Mouse (Mus musculus) brain, embryonic 18.5 days (tissue): ENCODE measurements at regions not wholly inside any gene's neighbourhood (a gene's known extent, or its start where the extent isn't known, plus 50 kb on each side); places are given as distances from the start of the nearest gene placed in this dataset.

ENCODE experiments used
- DNase-seq: peaks from one replicate; pipeline ENCODE4 v3.0.0-alpha.2; 2012; ENCODE audit warnings: low read depth, low spot score

DNA sequence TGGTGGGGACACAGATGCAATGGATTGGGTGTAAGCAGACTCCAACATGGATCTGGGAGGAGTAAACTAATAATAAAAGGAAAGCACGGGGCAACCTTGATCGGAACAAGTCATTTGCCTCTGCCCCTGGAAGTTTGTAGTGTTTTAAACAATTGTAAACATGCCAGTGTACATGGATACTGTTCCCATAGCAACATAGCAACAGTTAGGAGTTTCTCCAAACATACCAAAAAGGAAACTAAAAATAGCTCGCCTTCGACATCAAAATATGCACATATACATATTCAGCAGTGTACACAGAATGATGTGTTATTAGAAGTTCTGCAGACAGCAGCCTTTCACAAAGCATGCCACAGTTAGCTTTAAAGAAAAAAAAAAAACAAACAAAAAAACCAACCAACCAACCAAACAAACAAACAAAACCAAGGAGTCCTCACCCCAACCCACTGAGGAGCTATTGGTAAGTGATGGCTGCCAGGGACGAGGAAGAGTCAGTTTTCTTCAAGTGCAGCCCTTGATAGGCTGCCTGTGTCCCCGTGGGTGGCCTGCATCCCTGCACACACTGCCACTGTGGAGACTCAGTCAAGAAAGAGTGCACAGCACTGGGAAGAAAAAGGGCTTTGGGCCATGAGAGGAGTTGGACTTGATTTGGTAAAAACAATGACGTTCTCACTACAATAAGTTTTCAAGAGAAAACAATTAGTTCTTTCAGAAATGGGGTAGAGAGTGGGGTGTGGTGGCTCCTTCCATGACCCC lies 54.8 kb upstream of the Peli1 start:
- no peak for DNase-seq

DNA sequence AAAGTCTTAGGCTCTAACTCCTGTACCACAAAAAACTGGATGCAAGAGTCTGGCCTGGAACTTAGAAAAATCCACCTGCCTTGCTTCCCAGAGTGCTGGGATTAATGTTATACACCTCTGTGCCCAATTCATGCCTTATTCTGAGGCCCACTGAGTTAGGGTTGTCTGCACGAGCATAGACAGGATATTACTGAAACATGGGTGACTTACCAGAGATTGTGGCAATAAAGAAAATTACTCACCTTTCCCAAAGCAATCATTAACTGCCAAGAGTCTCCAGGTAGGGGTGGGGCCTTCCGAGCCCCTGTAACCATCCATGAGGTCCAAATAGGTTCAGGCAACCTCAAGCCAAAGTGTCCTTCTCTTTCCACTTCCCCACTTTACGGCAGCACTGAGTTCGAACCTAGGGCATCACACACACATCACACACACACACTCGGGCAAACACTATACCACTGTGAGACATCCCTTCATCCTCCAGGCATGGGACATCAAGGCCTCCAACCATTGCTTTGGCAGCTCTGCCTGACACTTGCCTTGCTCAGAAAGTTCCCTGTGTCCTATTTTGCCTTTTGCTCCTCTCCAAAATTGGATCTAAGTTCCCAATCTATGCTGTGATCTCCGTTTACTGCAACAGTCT lies 53.7 kb upstream of the Peli1 start:
- DNase-seq = no peak

GRCm38 (mm10) chr11:21041201-21041600 lies 49.9 kb upstream of the Peli1 start:
- no peak for DNase-seq
